Mouse (Mus musculus): ENCODE results near the gene Ing4. TPM values are rescaled to one million over a fixed set of nuclear protein-coding genes. Genes with fewer than 3 reads are reported as not detected.
A peak's percentile ranks its signal among the peaks of the same experiment; 100 is the strongest.

Gene Ing4
- total RNA-seq, 2 experiments from 2014 or later, result 60.1 to 63.2 TPM

- no peak overlapping the region for H3K4me3 ChIP-seq
- no peak for TF ChIP-seq CTCF (conservative IDR thresholded peaks at IDR 0.05)
- peak overlapping the region; percentile 100 for H3K27ac ChIP-seq
- no peak for DNase-seq (ENCODE audit: low spot score in 2 of 2)
Measured at GRCm38 (mm10) chr6:125087937-125088336, 48.4 kb downstream of the Ing4 start.

- peak overlapping the region; percentile 23; the same call in 1 of the 2 replicates for H3K4me3 ChIP-seq
- TF ChIP-seq CTCF (conservative IDR thresholded peaks at IDR 0.05), result 0 out of 2 replicates have a peak, but pooled peaks have one; percentile 14
- DNase-seq (ENCODE audit: low spot score in 2 of 2), result peak; percentile 65 to 81
- peak overlapping the region; percentile 100 for H3K27ac ChIP-seq
Measured at GRCm38 (mm10) chr6:125088561-125089321, 49.2 kb downstream of the Ing4 start.

GRCm38 (mm10) chr6:125089521-125090321 lies 50.2 kb downstream of the Ing4 start:
- peak overlapping the region; percentile 54 for H3K4me3 ChIP-seq
- H3K27ac ChIP-seq, result peak overlapping the region; percentile 100
- TF ChIP-seq CTCF (conservative IDR thresholded peaks at IDR 0.05), result no peak
- peak; percentile 85 to 91 for DNase-seq (ENCODE audit: low spot score in 2 of 2)

DNA sequence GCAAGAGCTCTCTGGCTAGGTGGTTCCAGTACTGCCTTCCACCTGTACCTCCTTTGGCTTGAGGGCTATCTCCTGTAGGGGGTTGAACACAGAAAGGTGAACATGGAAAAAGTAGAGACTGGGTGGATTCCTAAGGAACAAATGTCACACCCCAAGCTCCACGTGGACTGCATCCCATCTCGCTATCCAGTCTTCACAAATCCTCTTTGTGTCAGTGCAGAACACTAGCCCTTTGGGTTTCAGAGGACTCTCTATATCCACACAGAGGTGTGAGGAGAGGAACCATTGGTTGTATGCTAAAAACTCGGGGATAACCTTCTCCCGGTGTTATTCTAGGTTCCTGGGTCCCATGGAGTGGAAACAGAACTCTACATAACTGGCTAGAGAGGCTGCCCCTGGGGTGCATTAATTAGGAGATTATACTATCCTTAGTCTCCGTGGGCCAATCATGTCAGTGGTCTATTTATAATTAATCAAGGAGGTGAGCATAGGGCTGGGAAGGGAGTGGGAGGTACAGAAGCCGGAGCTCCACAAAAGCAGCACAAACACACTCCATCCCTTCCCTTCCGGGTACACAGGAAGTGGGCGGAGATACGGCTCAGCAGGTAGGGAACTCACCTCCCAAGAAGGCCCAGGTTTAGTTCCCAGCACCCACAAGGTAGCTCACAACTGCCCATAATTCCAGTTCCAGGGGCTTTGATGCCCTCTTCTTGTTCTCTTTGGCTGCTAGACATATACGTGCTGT lies 51.0 kb downstream of the Ing4 start:
- Histone ChIP-seq H3K27ac (peak overlapping the region; percentile 100), H3K4me3 (peak overlapping the region; percentile 54)
- DNase-seq (ENCODE audit: low spot score in 2 of 2), result no peak
- TF ChIP-seq CTCF (conservative IDR thresholded peaks at IDR 0.05), result no peak

DNA sequence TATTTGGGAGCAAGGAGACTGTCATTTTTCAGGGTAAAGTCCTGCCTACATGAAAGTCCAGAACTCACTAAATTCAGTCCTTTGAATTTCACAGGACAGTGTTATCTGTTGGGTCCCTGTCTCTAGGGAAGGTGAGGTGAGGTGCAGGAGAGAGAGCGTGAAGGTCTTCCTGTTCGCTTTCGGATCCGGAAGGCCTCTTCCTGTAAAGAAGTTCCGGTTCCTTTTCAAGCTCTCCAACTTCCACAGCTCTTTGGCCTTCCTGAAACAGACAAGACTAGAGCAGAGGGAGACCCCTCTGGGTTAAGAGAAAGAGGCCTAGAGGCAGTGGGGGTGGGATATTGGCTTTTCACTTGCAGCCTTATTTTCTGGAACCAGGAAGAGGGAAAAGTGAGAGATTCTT lies 52.8 kb downstream of the Ing4 start:
- DNase-seq (ENCODE audit: low spot score in 2 of 2), result no peak
- Histone ChIP-seq H3K4me3 (no peak overlapping the region), H3K27ac (peak overlapping the region; percentile 39; the same call in 1 of the 2 replicates)
- TF ChIP-seq CTCF (conservative IDR thresholded peaks at IDR 0.05), result no peak

DNA sequence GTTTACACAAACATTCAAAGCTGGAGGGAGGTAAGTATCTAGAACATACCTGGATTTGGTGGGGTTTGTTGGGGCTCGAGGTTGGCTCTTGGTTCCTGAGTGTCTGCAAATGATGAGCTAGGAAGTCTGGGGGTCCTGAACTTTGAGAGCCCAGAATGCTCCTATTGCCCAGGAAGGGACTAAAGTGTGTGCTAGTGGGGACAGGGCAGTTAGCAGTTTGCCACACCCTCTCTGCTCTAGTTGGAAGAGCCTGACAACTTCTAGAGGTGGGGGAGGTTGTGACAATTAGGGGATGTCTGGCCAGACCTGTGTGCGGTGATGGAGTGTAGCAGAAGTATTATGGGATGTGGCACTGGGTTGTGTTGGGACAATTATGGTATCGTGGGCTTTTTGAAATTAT lies 55.3 kb downstream of the Ing4 start:
- TF ChIP-seq CTCF (conservative IDR thresholded peaks at IDR 0.05), result no peak
- peak overlapping the region; percentile 98 for H3K27ac ChIP-seq
- no peak for DNase-seq (ENCODE audit: low spot score in 2 of 2)
- no peak overlapping the region for H3K4me3 ChIP-seq

DNA sequence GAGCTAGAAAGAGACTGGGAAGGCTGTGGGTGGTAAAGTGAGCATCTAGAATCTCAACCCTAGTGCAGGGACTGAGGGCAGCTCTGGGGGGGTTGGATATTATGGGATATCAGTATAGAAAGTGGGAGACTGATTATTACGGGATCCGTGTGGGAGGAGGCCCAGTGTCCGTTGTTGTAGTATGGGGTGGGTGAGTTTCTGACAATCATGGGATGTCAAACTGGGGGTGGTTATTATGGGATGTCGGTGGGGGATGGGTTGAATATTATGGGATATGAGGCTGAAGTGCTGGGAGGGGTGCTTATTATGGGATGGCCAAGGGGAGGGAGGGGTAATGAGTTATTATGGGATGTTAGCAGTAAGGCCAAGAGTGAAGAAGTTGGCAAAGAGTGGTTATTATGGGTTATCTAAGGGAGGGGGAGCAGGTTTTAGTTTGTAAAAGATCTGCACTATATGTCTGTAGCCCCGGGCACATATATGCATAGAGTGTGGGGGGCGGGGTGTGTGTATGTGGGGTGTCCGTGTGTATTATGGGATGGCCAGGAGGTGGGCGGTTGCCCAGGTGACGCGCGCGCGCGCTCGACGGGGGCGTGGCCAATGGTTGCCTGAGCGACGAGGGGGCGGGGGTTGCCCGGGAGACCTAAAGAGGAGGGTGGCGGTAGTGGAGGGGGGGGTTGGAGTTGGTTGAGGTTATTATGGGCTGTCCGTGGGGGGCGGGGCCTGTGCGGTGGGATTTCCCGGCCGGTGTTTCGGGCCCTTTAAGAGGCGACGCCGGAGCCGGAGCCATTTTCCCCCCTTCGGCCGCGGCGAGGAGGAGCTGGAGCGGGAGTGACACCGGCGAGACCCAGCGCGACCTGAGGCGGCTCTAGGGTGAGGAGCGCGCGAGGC lies 56.1 kb downstream of the Ing4 start, which contains the start of gene Chd4:
Gene Chd4 (plus strand): TSS at position 591 of the 888 bp plus-strand sequence.
- peak within 1 kb of the TSS; percentile 98 for H3K27ac ChIP-seq
- peak; percentile 93 to 96 for DNase-seq (ENCODE audit: low spot score in 2 of 2)
- TF ChIP-seq CTCF (conservative IDR thresholded peaks at IDR 0.05), result 0 out of 2 replicates have a peak, but pooled peaks have one; percentile 7

GRCm38 (mm10) chr6:125096279-125096596 lies 56.7 kb downstream of the Ing4 start:
- no peak for TF ChIP-seq CTCF (conservative IDR thresholded peaks at IDR 0.05)
- no peak for DNase-seq (ENCODE audit: low spot score in 2 of 2)
- Histone ChIP-seq H3K4me3 (peak overlapping the region; percentile 85), H3K27ac (peak overlapping the region; percentile 98)

More for the DNA sequence above, 56.1 kb downstream of the Ing4 start, which contains the start of gene Chd4:
- H3K4me3 ChIP-seq, result peak within 1 kb of the TSS; percentile 85

DNA sequence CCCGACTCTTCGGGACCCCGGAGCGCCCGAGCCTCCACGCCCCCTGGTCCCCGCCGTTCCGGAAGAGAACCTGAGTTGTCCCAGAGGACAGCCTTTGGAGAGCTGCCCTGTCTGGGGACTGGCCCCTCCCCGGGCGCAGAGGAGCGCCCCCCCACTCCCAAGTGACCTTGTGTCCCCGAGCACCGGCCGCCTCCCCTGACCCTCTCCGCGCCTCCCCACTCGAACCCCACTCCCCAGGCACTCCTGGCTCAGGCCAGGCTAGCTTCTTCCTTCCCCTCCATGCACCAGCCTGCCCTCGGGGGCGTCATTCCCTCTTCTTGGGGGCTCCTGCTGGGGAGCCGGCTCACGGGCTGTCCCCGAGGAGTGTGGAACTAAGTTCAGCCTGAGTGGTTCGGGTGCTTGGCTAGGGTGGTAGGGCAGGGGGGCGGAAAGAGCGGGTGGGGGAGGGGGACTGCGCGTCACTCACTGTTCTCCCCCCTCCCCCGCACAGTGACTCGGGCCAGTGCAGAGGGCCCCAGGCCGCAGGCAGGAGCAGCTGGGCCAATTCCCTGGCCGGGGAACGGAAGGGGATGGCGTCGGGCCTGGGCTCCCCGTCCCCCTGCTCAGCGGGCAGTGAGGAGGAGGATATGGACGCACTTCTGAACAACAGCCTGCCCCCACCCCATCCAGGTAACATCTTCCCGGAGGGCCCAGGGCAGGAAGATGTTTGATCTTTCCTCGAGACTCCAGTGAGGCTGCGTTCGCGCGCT lies 57.2 kb downstream of the Ing4 start:
- no peak for TF ChIP-seq CTCF (conservative IDR thresholded peaks at IDR 0.05)
- Histone ChIP-seq H3K27ac (peak overlapping the region; percentile 98), H3K4me3 (peak overlapping the region; percentile 85)
- DNase-seq (ENCODE audit: low spot score in 2 of 2), result peak in 1 of 2 experiments; percentile 46

GRCm38 (mm10) chr6:125097346-125097689 lies 57.8 kb downstream of the Ing4 start:
- TF ChIP-seq CTCF (conservative IDR thresholded peaks at IDR 0.05), result no peak
- H3K27ac ChIP-seq, result peak overlapping the region; percentile 98
- no peak for DNase-seq (ENCODE audit: low spot score in 2 of 2)
- H3K4me3 ChIP-seq, result peak overlapping the region; percentile 85

- DNase-seq (ENCODE audit: low spot score in 2 of 2), result no peak
- Histone ChIP-seq H3K27ac (peak overlapping the region; percentile 98), H3K4me3 (peak overlapping the region; percentile 85)
- TF ChIP-seq CTCF (conservative IDR thresholded peaks at IDR 0.05), result no peak
Measured at GRCm38 (mm10) chr6:125097951-125098350, 58.4 kb downstream of the Ing4 start.

Data from layer of hippocampus, adult 2 months (tissue).